Mouse (Mus musculus) naive thymus-derived CD4-positive, alpha-beta T cell, adult 2 months (primary cell): ENCODE data around the gene Rgs12.

ENCODE experiments used
- DNase-seq: peaks from one replicate; pipeline ENCODE4 v3.0.0-alpha.2; 2011; ENCODE audit warnings: low read depth

The Rgs12 gene

GRCm38 (mm10) chr5:35084913-35085312, 135.7 kb downstream of the Rgs12 start:
- DNase-seq = no peak

- peak; percentile 69 for DNase-seq
Observed at GRCm38 (mm10) chr5:35088785-35089613, 139.8 kb downstream of the Rgs12 start.
